Mouse (Mus musculus): ENCODE data around the gene P4hb.

DNA sequence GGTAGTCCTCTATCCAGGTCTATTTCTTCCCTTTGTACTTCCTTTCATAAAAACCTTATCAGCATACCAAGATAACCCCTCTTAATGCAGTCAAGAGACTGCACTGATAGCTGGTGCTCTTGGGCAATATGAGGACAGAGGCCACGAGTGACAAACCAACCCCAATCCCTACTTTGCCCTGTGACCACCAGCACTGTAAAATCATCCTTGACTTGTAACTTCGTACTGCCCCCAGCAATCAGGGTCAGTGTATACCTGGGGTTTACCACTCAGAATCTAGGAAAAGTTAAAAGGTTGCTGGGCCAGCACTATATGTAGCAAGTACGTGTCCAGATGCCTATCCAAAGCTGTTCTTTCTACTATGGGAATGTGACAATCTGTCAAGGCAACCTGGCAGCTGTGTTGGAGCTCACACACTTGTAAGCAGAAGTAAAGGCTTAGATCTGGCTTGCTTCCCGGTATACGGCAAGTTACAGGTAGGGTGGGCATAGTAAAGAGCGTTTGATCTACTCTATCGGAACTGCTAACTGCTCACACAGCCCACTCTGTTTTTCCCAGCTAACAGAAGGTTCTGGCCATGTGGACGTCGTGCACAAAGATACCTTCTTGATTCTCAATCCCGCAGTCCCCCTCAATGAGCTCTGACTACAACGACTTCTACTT is 1.2 kb downstream of the P4hb start:
- TF ChIP-seq POLR2A (IDR thresholded peaks at IDR 0.05; ENCODE audit: control insufficient read depth, extremely low read depth, insufficient read depth, low read length, poor library complexity) (no peak), CTCF (IDR thresholded peaks at IDR 0.05; ENCODE audit: borderline replicate concordance, control insufficient read depth, extremely low read depth, insufficient read depth, low read length, poor library complexity) (no peak)

Data from thymus, adult 2 months (tissue).